Mouse (Mus musculus): ENCODE measurements around the gene Arhgap8. TPM values are rescaled to one million over a fixed set of nuclear protein-coding genes. Genes with fewer than 3 reads are reported as not detected.
A peak's percentile ranks its signal among the peaks of the same experiment; 100 is the strongest.
"Not testable (repeated sequence)": the region's sequence is repeated elsewhere in the genome, so short reads cannot be mapped to it uniquely, and the experiment has no call there.

The Arhgap8 gene
- total RNA-seq, 2 experiments from 2014 or later = not detected

DNA sequence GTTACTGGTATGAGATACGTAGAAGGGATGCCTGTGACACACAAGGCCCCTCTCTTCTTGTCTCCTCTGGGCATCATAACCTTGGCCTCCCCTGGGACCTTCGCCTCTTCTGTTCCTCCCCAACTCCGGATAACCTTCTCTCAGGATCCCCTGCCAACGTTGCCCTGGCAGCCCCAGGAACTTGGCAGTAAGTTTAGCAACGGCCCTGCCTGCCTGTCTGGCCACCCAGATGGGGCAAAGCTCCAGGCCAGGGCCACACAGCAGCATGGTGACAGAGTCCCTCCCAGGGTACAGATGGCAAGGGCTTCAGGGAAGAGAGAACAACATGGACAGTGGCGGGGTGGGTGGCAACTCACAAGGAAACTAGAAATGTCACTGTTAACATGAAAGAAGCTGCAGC, 9.8 kb downstream of the Arhgap8 start:
- no peak for ATAC-seq (replicated peaks; ENCODE audit: low FRiP score, low TSS enrichment, poor library complexity, severe bottlenecking)

- ATAC-seq (replicated peaks; ENCODE audit: low FRiP score, low TSS enrichment, poor library complexity, severe bottlenecking) = 0 out of 2 replicates have a peak, but pooled peaks have one; percentile 26
Measured at GRCm38 (mm10) chr15:84730893-84731292, 11.0 kb downstream of the Arhgap8 start.

GRCm38 (mm10) chr15:84731676-84732424, 12.0 kb downstream of the Arhgap8 start:
- ATAC-seq (replicated peaks; ENCODE audit: low FRiP score, low TSS enrichment, poor library complexity, severe bottlenecking) = no peak

DNA sequence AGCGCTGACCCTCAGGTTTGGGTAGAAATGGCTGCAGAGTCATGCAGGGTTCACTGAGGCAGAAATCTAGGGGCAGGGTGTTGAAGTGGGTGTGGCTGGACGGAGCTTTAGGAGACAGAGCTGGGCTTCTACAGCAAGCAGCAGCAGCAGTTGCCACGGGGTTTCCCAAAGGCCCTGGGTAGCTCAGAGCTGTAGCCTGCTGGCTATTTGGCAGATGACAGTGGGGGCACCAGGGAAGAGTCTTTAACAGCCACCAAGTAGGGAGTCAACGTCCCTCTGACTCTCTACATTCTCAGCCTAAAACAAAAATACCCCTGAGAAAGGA, 12.5 kb downstream of the Arhgap8 start:
- ATAC-seq (replicated peaks; ENCODE audit: low FRiP score, low TSS enrichment, poor library complexity, severe bottlenecking) = no peak

- ATAC-seq (replicated peaks; ENCODE audit: low FRiP score, low TSS enrichment, poor library complexity, severe bottlenecking) = no peak
Measured at GRCm38 (mm10) chr15:84736346-84736993, 16.6 kb downstream of the Arhgap8 start.

DNA sequence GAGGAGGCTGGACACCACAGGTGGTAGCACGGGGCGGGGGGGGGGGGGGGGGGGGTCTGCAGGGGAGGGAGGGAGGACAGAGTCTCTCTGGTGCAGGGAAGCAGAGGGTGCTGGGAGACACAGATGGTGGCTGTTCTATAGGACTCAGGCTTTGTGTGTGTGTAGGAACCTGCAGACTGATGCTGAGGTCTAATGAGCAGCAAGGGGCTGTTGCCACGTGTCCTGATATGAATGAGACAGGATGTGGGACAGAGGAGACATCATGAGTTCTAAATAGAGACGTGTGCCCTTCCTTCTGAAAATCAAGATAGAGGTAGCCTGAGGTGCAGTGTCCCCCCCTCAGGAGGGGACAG, 17.1 kb downstream of the Arhgap8 start:
- no peak for ATAC-seq (replicated peaks; ENCODE audit: low FRiP score, low TSS enrichment, poor library complexity, severe bottlenecking)

GRCm38 (mm10) chr15:84738246-84738645, 18.4 kb downstream of the Arhgap8 start:
- no peak for ATAC-seq (replicated peaks; ENCODE audit: low FRiP score, low TSS enrichment, poor library complexity, severe bottlenecking)

- ATAC-seq (replicated peaks; ENCODE audit: low FRiP score, low TSS enrichment, poor library complexity, severe bottlenecking) = no peak
Measured at GRCm38 (mm10) chr15:84741573-84741972, 21.7 kb downstream of the Arhgap8 start.

- ATAC-seq (replicated peaks; ENCODE audit: low FRiP score, low TSS enrichment, poor library complexity, severe bottlenecking) = no peak
Measured at GRCm38 (mm10) chr15:84743347-84743746, 23.5 kb downstream of the Arhgap8 start.

DNA sequence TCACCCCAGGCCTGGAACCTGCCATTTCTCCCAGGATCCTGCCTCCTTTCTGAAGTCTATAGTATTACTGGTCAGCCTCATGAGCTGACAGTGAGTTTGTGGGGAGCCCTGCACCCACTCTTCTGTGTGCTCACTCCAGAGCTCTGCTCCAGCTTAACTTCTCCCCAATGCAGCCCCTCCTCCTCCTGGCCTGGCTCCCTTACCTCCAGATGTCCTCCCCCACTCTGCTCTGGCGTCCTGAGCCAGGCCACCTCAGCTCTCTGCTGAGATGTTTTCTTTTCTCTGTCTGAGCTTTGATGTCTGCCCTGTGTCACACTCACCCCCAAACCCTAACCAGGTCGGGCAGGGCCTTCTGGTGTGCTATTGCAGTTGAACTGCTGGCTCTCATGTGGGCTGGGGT, 24.5 kb downstream of the Arhgap8 start:
- no peak for ATAC-seq (replicated peaks; ENCODE audit: low FRiP score, low TSS enrichment, poor library complexity, severe bottlenecking)

- no peak for ATAC-seq (replicated peaks; ENCODE audit: low FRiP score, low TSS enrichment, poor library complexity, severe bottlenecking)
Measured at GRCm38 (mm10) chr15:84745831-84746230, 26.0 kb downstream of the Arhgap8 start.

DNA sequence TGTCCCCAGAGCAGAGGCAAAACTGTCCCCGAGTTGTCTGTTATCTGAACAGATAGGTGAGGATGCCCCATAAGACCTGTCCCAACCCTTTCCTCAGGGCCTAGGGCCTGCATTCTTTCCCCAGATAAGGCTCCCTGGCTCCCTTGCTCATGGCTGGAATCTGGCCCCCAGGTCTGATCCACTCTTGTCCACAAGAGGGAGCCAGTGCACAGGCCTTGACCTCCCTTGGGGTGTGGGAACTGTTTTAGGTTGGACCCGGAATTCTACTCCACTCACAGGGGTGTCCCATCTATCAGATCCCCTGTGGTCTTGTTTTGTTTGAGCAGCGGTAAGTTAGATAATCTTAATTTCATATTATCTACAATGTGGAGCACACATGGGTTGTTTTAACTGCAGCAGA, 35.1 kb downstream of the Arhgap8 start:
- ATAC-seq (replicated peaks; ENCODE audit: low FRiP score, low TSS enrichment, poor library complexity, severe bottlenecking) = peak; percentile 89

DNA sequence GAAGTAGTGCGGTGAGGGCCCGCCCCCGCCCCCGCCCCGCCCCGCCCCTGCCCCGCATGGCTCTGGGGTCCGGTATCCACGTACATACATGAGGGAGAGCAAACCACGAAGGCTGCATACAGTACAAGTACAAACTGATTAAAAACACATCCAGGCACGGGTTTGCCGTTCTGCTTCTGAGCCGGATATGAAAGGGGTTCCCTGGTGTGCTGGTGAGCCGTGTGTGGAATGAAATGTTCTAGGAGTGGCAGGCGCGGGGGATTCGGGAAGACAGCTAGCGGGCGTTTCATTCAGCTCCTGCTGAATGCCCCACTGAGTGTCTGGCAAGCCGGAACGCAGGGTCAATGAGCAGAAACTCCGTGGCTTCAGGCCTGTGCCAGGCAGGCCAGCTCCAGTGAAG, 36.6 kb downstream of the Arhgap8 start:
- no peak for ATAC-seq (replicated peaks; ENCODE audit: low FRiP score, low TSS enrichment, poor library complexity, severe bottlenecking)

DNA sequence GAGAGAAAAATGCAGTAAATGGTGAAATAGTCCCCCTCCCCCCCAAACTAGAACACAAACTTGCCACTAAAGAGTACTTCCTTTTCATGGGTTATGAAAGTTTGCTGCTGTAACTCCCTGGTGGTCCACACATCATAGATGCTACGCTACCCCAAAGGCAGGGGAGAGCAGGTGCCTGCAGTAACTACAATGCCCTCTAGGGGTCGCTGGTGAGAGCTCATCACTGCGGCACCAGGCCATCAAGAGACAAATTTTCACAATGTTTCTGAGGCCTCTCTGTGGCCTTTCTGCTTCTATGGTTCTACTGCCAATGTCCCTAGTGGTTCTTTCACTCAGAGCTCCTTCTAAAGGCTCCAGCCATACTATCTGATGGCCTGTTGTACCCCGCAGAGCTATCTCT, 38.6 kb downstream of the Arhgap8 start:
- 0 out of 2 replicates have a peak, but pooled peaks have one; percentile 31 for ATAC-seq (replicated peaks; ENCODE audit: low FRiP score, low TSS enrichment, poor library complexity, severe bottlenecking)

- no peak for ATAC-seq (replicated peaks; ENCODE audit: low FRiP score, low TSS enrichment, poor library complexity, severe bottlenecking)
Measured at GRCm38 (mm10) chr15:84762712-84763422, 43.0 kb downstream of the Arhgap8 start.

DNA sequence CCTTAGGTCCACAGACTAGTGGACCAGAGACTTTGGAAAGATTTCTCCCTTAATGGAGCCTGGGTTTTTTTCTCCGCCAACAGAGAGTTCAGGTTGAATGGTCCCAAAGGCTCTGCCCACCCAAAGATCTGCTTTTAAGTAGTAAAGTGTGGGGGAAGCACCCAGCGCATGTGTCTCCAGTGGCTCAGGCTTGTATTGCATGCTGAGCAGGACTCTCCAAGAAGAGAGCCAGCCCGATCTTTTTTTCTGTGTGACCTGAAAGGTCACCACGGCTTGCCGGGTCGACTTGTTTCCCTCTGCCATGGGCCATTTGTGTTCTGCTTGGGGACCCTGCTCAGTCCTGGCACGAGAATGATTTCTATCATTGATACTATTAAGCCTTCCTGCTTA, 43.6 kb downstream of the Arhgap8 start:
- no peak for ATAC-seq (replicated peaks; ENCODE audit: low FRiP score, low TSS enrichment, poor library complexity, severe bottlenecking)

DNA sequence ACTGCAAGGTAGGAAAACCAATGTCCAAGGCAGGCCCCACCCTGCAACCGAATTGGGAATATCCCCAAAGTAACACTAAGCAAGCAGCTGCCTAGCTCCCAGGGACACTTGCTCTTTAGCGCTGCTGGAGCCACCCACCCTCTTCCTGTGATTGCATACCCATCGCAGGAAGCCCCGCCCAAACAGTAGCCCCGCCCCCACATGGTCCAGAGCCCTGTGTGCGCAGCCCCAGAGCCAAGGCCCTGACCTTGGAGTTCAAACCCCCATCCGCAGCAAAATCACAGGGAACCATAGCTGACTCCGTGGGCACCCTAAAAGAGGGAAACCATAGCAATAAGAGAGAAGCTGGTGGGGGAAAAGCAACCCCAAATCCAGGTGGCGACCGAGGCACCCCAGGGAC, 46.8 kb downstream of the Arhgap8 start:
- ATAC-seq (replicated peaks; ENCODE audit: low FRiP score, low TSS enrichment, poor library complexity, severe bottlenecking) = no peak

DNA sequence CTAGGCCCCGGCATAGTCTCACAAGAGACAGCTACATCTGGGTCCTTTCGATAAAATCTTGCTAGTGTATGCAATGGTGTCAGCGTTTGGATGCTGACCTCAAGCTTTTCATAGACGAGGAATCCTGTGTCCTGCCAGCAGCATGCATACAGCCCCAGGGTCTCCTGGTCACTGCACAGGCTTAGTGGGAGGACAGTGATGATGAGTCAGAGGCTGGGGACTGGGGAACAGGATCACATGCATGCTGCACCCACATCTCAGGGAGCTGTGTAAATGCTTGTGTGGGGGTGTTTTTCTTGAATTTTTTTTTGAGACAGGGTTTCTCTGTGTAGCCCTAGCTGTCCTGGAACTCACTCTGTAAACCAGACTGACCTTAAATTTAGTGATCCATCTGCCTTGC, 48.7 kb downstream of the Arhgap8 start:
- not testable (repeated sequence) for ATAC-seq (replicated peaks; ENCODE audit: low FRiP score, low TSS enrichment, poor library complexity, severe bottlenecking)

DNA sequence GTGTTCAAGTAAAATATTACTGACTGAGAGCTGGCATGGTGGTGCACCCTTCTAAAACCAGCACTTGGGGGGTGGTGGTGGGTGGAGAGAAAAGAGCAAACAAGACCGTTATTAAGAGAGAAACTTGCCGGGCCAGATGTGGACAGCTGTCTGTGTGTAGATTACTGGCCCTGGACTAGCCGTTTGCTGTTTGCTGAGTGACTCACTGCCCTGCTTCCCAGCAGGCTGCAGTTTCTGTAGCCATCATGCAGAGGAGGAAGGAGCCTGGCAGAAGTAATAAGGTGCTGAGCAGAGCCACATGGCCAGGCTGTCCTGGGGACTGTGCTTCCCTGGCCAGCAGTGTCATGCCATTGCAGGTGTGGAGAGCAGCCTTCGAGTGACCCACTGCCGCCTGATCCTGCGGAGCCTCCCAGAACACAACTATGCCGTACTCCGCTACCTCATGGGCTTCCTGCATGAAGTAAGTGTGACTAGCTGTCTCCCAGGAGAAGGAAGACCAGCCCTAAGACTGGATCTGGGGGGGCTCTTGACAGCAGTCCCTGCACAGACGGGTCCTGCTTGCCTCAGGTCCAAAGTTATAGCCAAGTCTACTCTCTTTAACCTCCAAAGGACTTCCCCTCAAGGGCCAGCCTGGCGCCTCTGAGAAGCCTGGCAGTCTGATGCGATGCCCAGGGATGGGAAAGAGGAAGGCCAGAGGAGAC, 49.9 kb downstream of the Arhgap8 start:
- ATAC-seq (replicated peaks; ENCODE audit: low FRiP score, low TSS enrichment, poor library complexity, severe bottlenecking) = no peak
